Mouse (Mus musculus) forebrain, embryonic 16.5 days (tissue): Measurements from ENCODE around the gene Cgref1. TPM values are rescaled to one million over a fixed set of nuclear protein-coding genes. Genes with fewer than 3 reads are reported as not detected.

Experiments used
- ATAC-seq: fragments of 200-750 bp; cut with Nextera tagmentation; 2 replicates; pipeline ENCODE4 v1.8.0; 2017; ENCODE audit warnings: mild to moderate bottlenecking, moderate library complexity
- H3K27ac ChIP-seq: fragments of 300-500 bp; sonication (generic); 2 replicates; pipeline ENCODE4 v1.5.1; 2014; ENCODE audit warnings: low read length, control low read depth
- H3K27me3 ChIP-seq: fragments of 300-500 bp; sonication (generic); replicated peaks from 2 replicates; pipeline ENCODE4 v1.6.1; 2014; ENCODE audit warnings: low read length; ENCODE audit not compliant: control insufficient read depth, insufficient read depth
- H3K36me3 ChIP-seq: fragments of 300-500 bp; sonication (generic); 2 replicates; pipeline ENCODE4 v1.6.1; 2014; ENCODE audit not compliant: control insufficient read depth, insufficient read depth
- H3K4me1 ChIP-seq: fragments of 300-500 bp; sonication (generic); replicated peaks from 2 replicates; pipeline ENCODE4 v1.6.1; 2014; ENCODE audit warnings: low read length; ENCODE audit not compliant: control insufficient read depth, insufficient read depth
- H3K4me2 ChIP-seq: fragments of 300-500 bp; sonication (generic); 2 replicates; pipeline ENCODE4 v1.6.1; 2014; ENCODE audit warnings: mild to moderate bottlenecking, low read length, control low read depth
- H3K4me3 ChIP-seq: fragments of 300-500 bp; sonication (generic); replicated peaks from 2 replicates; pipeline ENCODE4 v1.5.1; 2014; ENCODE audit warnings: mild to moderate bottlenecking, low read length, control low read depth
- H3K9ac ChIP-seq: fragments of 300-500 bp; sonication (generic); replicated peaks from 2 replicates; pipeline ENCODE4 v1.6.1; 2014; ENCODE audit warnings: low read depth, low read length, control low read depth
- H3K9me3 ChIP-seq: fragments of 300-500 bp; sonication (generic); 2 replicates; pipeline ENCODE4 v1.6.1; 2016; ENCODE audit warnings: low read length; ENCODE audit not compliant: control insufficient read depth
- WGBS: fragments of 180-500 bp; shearing (Covaris S2); extraction: QIAGEN DNeasy Blood & Tissue Kit; methylation state at CpG from one replicate; pipeline ENCODE4 v1.1.7; 2014; 5-methylcytosine and 5-hydroxymethylcytosine counted together
- polyA plus RNA-seq: library from polyadenylated mRNA; unstranded; fragments of >200 nt; fragmentation: Nextera tagmentation; extraction: Ambion mirVana; gene quantifications from 2 replicates; pipeline ENCODE4 v1.2.1, GENCODE M21; 2015

The Cgref1 gene
- polyA plus RNA-seq, 1 experiment from 2014 or later = 29.0 TPM

DNA sequence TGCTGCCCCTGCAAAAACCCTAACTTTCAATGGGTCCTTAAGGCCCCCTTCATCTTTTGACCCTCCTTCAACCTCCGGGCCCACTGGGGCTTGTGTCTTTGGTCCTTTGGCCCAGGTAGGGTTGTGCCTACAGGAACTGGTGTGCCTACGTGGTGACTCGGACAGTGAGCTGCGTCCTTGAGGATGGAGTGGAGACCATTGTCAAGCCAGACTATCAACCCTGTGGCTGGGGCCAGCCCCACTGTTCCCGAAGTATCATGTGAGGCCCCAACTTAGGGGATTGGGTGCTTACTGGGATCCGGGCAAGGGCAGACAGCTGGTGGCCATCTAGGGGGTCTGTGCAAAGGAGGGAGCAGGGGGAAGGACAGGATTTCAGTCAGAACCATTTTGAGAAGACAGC is 30.5 kb downstream of the Cgref1 start:
- no peak overlapping the region for H3K27ac ChIP-seq
- 81% methylated on average over 6 of the region's 6 CpGs for WGBS
- H3K27me3 ChIP-seq = no peaks in the 10 kb centered on the region
- no peak overlapping the region for H3K4me2 ChIP-seq
- no peaks in the 10 kb centered on the region for H3K9me3 ChIP-seq
- H3K4me3 ChIP-seq = no peak overlapping the region
- no peak for ATAC-seq
- H3K36me3 ChIP-seq = no peaks in the 10 kb centered on the region
- no peak overlapping the region for H3K9ac ChIP-seq
- peaks cover 11% of the 10 kb centered on the region for H3K4me1 ChIP-seq

- Histone ChIP-seq H3K9ac (no peak overlapping the region), H3K27ac (no peak overlapping the region), H3K9me3 (no peaks in the 10 kb centered on the region), H3K4me3 (no peak overlapping the region), H3K4me2 (no peak overlapping the region; the same call in 1 of the 2 replicates), H3K36me3 (no peaks in the 10 kb centered on the region), H3K4me1 (peaks cover 11% of the 10 kb centered on the region), H3K27me3 (no peaks in the 10 kb centered on the region)
- no peak for ATAC-seq
- WGBS = 90% methylated on average over 7 of the region's 7 CpGs
These were observed 31.2 kb downstream of the Cgref1 start for GRCm38 (mm10) chr5:30914101-30914635.

DNA sequence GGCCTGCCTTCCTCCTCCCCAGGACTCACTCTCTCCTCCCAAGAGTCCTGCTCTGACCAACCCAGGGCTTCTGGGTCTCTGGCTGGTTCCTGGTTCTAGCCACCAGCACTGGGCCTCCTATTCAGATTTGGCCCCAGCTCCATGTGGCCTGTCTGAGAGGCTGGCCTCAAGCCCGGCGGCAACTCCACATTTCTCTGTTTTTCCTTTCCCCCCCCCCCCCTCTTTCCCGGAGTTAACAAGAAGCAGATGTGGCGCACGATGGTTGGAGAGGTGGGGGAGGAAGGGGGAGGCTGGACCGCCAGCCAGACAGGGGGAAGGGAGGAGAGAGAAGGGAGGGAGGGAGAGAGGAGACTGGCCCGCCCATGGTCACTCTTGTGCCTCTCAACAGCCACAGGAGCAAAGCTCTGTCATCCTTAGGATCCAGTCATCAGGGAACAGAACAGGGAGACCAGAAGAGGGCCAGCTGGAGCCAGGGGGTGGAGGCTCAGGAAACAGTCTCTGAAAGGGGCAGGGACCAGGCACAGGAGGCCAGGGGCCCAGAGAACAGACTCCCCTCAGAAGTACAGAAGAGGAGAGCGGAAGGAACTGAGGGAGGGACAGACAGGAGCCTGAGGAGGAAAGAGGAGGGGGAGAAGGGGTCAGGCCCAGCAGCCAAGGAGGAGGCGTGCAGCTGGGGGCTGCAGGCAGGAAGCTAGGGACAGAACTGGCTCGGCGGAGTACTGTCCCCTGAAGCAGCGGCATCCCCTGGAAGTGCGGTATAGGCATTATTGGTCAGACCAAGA is 32.1 kb downstream of the Cgref1 start, which contains the start of gene Emilin1:
Gene Emilin1, plus strand, starts transcription at position 343 of the 782 bp plus-strand sequence.
- no peak within 1 kb of the TSS; the same call in 1 of the 2 replicates for H3K4me2 ChIP-seq
- H3K4me3 ChIP-seq = no peak within 1 kb of the TSS
- H3K27ac ChIP-seq = peak within 1 kb of the TSS; percentile 26; the same call in 1 of the 2 replicates
- no peak for ATAC-seq
- no peaks in the 10 kb centered on the region for H3K36me3 ChIP-seq
- H3K9me3 ChIP-seq = no peaks in the 10 kb centered on the region
- H3K9ac ChIP-seq = no peak within 1 kb of the TSS
- peaks cover 15% of the 10 kb centered on the region for H3K4me1 ChIP-seq
- 31% methylated on average over 10 of the region's 13 CpGs for whole genome bisulfite sequencing
- H3K27me3 ChIP-seq = no peaks in the 10 kb centered on the region

- Histone ChIP-seq H3K36me3 (no peaks in the 10 kb centered on the region), H3K9me3 (no peaks in the 10 kb centered on the region), H3K4me2 (no peak overlapping the region), H3K4me3 (no peak overlapping the region), H3K9ac (no peak overlapping the region), H3K4me1 (peaks cover 20% of the 10 kb centered on the region), H3K27me3 (no peaks in the 10 kb centered on the region), H3K27ac (peak overlapping the region; percentile 17; the same call in 1 of the 2 replicates)
- WGBS = 36% methylated on average over 5 of the region's 5 CpGs
- ATAC-seq = no peak
These were observed 33.2 kb downstream of the Cgref1 start for GRCm38 (mm10) chr5:30912156-30912555.

GRCm38 (mm10) chr5:30910481-30910880 is 34.9 kb downstream of the Cgref1 start:
- no peak overlapping the region for H3K4me3 ChIP-seq
- ATAC-seq = no peak
- H3K4me2 ChIP-seq = no peak overlapping the region
- no peak overlapping the region for H3K27ac ChIP-seq
- no peak overlapping the region for H3K9ac ChIP-seq
- no peaks in the 10 kb centered on the region for H3K9me3 ChIP-seq
- no peaks in the 10 kb centered on the region for H3K27me3 ChIP-seq
- no peaks in the 10 kb centered on the region for H3K36me3 ChIP-seq
- peaks cover 28% of the 10 kb centered on the region for H3K4me1 ChIP-seq

- no peak for ATAC-seq
- Histone ChIP-seq H3K9me3 (no peaks in the 10 kb centered on the region), H3K4me1 (peaks cover 30% of the 10 kb centered on the region), H3K36me3 (no peaks in the 10 kb centered on the region), H3K4me3 (no peak overlapping the region), H3K27me3 (no peaks in the 10 kb centered on the region), H3K4me2 (no peak overlapping the region), H3K27ac (no peak overlapping the region), H3K9ac (no peak overlapping the region)
- WGBS = 88% methylated on average over 7 of the region's 7 CpGs
These were observed 35.5 kb downstream of the Cgref1 start for GRCm38 (mm10) chr5:30909863-30910262.

GRCm38 (mm10) chr5:30909300-30909659 is 36.1 kb downstream of the Cgref1 start:
- 66% methylated on average over 7 of the region's 7 CpGs for WGBS
- H3K36me3 ChIP-seq = peaks cover 4% of the 10 kb centered on the region
- no peak overlapping the region for H3K4me3 ChIP-seq
- H3K27ac ChIP-seq = no peak overlapping the region
- H3K9me3 ChIP-seq = no peaks in the 10 kb centered on the region
- H3K4me2 ChIP-seq = no peak overlapping the region
- no peak for ATAC-seq
- no peak overlapping the region for H3K9ac ChIP-seq
- H3K27me3 ChIP-seq = no peaks in the 10 kb centered on the region
- H3K4me1 ChIP-seq = peaks cover 30% of the 10 kb centered on the region

DNA sequence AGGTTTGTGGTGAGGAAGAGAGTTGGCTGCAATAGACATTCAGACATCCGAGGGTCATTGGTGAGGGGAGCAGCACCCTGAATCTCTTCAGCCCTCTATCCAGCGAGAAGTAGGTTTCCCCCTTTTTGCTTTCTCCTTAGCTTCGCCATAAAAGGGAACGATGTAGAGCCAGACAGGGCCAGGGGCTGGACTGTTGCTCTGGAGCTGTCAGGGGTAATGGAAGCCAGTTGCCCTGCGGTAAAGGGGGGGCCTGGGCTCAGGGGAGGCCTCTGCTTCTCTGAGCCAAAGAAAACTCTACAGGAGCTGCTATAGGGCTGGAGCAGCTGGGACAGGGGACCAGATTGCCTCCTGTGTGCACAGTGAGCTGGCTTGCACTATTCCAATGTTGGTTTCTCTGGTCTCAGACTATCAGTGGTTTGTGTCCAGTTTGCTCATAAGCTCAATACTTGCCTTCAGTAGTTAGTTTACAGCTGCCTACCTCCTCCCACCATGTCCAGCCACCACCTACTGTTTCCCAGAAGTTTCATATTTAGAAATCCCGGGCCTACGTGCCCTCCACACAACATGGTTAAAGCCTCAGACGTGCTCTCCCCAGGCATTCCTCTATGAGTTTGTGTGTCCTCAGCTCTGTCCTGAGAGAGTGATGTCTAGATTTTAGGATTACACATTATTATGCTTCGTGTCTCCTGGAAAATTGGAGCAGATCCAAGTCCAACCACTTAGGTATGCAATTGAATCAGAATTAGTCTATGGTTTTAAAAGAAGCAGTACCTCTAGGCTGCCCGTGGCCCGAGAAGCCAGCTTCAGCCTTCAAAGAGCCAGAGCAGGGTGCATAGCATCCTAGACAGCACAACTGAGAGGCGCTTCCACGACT is 36.7 kb downstream of the Cgref1 start:
- H3K4me3 ChIP-seq = peak overlapping the region; percentile 88; the same call in 1 of the 2 replicates
- H3K27me3 ChIP-seq = no peaks in the 10 kb centered on the region
- H3K36me3 ChIP-seq = peaks cover 6% of the 10 kb centered on the region
- H3K4me1 ChIP-seq = peaks cover 30% of the 10 kb centered on the region
- peak overlapping the region; percentile 97 for H3K4me2 ChIP-seq
- H3K27ac ChIP-seq = no peak overlapping the region
- no peak for ATAC-seq
- no peaks in the 10 kb centered on the region for H3K9me3 ChIP-seq
- 55% methylated on average over 13 of the region's 13 CpGs for WGBS
- peak overlapping the region; percentile 80 for H3K9ac ChIP-seq

DNA sequence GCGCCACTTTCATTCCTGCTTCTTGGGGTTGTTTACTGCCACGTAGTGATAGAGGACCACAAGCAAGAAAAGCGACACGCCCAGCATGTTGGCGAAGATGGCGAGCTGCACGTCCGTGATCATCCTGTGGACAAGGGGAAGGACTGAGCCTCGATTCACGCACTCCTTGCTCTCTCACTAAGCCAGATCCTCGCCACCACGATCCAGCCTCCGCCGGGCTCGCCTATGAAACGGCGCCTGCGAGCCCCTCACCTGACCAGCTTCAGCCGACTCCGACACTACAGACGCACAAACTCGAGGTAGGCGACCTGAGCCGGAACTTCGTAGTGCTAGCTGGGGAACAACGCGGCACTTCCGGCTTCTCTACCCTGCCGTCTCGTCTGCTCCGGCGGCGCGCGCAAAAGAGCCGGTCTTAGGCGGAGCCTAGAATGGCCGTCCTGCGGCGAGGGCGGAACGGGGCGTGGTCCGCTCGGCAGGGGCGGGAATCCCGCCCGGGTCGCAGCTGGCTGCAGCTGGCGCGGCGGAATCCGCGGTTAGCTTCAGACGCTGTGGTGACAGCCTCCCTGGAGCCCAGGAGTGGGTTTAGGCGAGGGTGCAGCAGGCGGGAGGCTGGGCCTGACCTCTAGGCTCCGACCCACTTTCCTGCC is 37.9 kb downstream of the Cgref1 start, which contains the start of gene Ost4:
Gene Ost4, minus strand, starts transcription at position 376 of the 647 bp plus-strand sequence.
- no peaks in the 10 kb centered on the region for H3K27me3 ChIP-seq
- no peaks in the 10 kb centered on the region for H3K9me3 ChIP-seq
- H3K27ac ChIP-seq = peak within 1 kb of the TSS; percentile 83
- peak within 1 kb of the TSS; percentile 80 for H3K9ac ChIP-seq
- H3K4me2 ChIP-seq = peak within 1 kb of the TSS; percentile 97
- ATAC-seq = peak; percentile 97
- H3K36me3 ChIP-seq = peaks cover 6% of the 10 kb centered on the region
- peaks cover 27% of the 10 kb centered on the region for H3K4me1 ChIP-seq
- peak within 1 kb of the TSS; percentile 88 for H3K4me3 ChIP-seq
- WGBS = under 1% methylated on average over 57 of the region's 58 CpGs
